Mouse (Mus musculus) liver, embryonic 14.5 days (tissue): ENCODE results near the gene Nat8f3.
"Not testable (repeated sequence)": the region's sequence is repeated elsewhere in the genome, so short reads cannot be mapped to it uniquely, and the experiment has no call there.

Source experiments
- CTCF ChIP-seq: IDR thresholded peaks from 2 replicates; pipeline ENCODE4 v1.5.1; 2016; ENCODE audit warnings: antibody characterized with exemption, low read depth, control low read depth
- EP300 ChIP-seq: IDR thresholded peaks from 2 replicates; pipeline ENCODE4 v1.6.1; 2016; ENCODE audit warnings: antibody characterized with exemption, low read depth

DNA sequence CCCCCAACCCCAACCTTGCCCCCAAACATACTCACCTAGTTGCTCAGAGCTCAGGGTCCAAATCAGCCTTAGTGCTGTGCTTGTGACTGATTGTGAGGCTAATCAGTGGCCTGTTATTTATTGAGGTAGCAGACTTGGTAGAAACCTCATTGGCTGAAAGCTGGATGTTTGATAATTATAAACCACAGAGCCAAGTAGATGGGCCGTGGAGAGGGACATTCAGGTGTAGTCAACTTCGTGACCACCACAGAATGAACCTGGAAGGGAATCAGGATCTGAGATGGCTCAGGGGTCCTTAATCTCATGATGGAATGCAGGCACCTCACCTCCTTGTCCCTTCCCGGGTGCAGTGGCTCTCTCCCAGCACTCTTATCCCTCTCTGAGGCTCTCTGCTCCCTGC is 44.2 kb upstream of the Nat8f3 start:
- TF ChIP-seq EP300, CTCF: not testable (repeated sequence)
